Mouse (Mus musculus) cerebellum, adult 9-11 months (tissue): ENCODE results near the gene Dcp1a.
A peak's percentile ranks its signal among the peaks of the same experiment; 100 is the strongest.
"Not testable (repeated sequence)": the region's sequence is repeated elsewhere in the genome, so short reads cannot be mapped to it uniquely, and the experiment has no call there.

ENCODE experiments used
- DNase-seq: peaks from one replicate; pipeline ENCODE4 v3.0.0; 2022

The Dcp1a gene

DNA sequence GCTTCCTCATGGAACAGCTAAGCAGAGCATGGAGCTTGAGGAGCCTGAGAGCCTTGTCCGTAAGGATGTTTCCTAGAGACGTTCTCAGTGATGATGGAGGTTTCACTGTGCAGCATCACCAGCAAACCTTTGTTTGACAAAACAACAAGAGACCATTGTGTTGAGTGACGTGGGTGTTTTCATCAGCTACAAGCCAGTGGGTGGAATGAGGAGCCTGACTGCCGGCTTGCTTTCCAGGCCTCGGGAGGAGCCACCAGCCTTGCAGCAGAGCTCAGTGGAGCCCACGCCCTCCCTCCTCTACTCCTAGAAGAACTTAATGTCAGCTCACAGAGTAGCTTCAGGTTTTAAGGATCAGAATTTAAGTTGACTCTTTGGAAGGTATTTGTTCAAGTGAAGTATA lies 44.0 kb downstream of the Dcp1a start:
- DNase-seq, result no peak

DNA sequence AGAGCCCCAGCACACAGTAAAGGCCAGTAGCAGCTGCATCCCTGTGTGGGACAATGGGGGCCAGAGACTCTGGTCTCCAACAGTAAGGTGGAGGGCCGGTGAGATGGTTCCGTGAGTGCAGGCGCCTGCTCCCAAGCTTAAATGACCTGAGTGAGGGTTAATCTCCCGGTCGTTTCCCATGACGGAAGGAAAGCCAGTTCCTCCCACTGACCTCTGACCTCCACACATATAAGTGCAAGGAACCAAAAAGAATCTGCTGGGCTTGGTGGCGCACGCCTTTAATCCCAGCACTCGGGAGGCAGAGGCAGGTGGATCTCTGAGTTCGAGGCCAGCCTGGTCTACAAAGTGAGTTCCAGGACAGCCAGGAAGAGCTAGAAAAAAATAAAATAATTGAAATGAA lies 49.1 kb downstream of the Dcp1a start:
- no peak for DNase-seq

DNA sequence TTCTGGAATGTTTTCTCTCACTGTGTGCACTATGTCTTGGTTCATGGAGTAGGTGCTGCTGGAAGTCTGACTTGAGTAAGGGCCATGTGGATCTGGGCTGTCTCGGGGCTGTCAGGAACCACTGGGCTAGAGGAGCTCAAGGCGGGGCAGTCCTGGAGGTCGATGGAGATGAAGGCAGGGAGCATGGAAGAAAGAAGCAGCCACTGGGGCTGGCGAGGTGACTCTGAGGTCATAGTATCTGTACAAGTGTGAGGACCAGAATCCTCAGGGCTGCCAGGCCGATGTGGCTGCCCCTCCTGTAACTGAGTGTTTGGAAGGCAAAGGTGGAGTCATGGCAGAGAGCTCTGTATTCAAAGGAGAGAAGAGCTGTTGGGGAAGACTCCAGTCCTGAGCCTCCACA lies 49.6 kb downstream of the Dcp1a start:
- DNase-seq, result no peak

DNA sequence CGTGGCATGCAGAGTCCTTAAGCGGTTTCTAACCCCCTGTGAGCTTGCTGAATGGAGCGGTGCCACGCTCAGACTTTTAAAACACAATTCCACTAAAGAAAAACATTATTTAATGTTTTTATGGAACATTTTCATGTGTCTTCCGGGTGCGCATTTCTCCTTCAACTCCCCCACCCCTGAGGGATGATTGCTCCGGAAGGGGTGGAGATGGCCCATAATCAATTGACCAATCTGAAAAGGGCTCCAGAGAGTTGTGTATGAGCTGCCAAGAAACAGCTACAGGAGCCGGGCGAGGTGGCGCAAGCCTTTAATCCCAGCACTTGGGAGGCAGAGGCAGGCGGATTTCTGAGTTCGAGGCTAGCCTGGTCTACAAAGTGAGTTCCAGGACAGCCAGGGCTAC lies 50.1 kb downstream of the Dcp1a start:
- DNase-seq, result no peak

DNA sequence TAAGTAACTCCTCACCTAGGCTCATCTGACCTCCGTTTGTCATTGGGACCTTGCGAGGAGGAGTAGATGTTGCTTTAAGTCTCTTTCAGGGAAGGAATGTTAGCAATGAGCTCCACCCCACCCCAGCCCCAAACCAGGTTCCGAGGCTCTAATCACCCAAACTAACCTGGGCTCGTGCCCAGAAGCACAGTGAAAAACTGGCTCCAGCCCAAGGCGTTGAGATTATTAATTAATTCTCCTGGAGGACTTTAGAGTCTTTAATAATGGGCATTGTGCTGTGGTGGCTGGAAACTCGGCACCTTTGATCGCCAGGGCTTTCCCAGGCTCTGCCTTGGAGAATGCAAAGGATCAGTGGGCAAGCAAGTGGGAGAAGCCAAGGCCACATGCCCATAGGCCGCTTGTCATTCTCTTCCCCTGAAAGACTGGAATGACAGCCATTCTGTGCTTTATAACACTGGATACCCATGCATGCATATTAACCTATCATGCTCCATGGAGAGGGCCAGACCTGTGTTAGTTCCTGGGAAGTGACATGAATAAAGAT lies 51.5 kb downstream of the Dcp1a start:
- DNase-seq, result no peak

DNA sequence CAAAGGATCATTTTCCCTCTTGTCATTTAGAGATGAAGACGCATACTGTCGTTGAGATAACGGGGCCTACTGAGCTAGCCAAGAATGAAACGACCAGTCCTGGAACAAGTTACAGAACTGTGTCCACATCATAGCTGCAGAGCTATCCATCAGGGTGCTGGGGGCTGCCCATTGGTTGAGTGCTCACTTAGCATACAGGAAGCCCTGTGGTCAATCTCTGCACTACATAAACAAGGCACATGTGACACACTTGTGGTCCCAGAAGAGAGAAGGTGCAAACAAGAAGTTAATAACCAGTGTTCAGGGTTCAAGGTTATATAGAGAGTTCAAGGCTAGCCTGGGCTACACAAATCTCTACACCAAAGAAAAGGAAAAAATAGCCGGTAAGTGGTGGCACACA lies 52.1 kb downstream of the Dcp1a start:
- DNase-seq, result no peak

DNA sequence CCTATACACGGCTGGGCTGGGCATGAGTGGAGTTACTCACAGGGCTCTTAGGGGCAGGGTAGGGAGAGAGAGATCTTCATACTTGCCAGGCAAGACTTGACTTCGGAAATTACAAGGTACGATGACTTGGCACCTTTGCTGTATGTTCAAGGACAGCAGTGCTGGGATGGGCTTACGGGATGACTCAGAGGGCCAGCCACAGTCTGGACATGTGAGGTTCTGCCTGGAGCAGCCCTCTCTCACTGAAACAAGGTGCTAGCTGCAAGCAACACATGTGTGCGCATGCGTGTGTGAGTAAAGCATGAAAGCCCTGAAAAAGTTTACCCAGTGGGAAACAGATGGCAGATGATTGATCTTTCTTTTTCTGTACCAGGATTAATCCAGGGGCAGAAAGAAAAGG lies 52.6 kb downstream of the Dcp1a start:
- DNase-seq, result no peak

DNA sequence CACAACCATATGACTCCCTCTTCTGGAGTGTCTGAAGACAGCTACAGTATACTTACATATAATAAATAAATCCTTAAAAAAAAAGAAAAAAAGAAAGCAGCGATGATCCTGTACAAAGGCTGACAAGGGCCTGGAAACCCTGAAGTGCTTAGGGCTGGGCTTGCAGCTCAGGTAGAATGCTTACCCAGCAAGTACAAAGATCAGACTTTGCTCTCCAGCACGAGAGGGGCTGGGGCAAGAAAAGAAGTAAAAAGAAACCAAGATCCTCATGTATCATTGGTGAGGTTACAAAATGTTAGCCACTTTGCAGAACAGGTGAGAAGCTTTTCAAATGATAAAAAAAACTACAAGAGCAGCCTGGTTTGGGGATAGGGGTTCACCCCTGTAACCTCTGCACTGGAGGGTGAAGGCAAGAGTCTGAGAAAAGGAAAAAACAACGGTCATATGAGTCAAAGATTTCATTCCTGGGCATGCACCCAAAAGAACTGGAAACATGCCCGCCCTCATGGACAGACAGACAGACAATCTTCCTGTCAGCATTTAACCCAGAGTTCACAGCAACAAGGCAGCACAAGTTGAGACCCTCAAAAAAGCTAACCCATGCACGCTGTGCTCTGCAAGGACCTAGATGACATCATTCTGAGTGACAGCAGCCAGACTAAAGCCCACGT lies 54.6 kb downstream of the Dcp1a start:
- DNase-seq, result no peak

DNA sequence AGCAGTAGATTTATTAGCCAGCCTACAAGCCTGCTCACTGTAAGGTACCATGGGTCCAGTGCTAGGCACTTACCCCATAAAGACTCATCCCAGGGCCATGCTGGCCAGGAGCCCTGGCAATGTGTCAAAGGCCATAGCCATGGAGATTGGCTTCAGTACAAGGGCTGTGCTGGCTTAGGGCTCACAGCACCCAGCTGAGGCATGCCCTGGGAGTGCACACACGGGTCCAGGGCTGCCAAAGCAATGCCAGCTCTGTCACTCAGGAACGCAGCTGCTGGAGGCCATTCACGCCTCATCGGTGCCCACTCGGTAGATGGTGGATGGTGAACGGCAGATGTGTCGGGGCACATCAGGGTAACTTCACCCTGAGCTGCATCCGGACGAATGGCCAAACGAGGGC lies 62.2 kb downstream of the Dcp1a start:
- DNase-seq, result peak; percentile 56

DNA sequence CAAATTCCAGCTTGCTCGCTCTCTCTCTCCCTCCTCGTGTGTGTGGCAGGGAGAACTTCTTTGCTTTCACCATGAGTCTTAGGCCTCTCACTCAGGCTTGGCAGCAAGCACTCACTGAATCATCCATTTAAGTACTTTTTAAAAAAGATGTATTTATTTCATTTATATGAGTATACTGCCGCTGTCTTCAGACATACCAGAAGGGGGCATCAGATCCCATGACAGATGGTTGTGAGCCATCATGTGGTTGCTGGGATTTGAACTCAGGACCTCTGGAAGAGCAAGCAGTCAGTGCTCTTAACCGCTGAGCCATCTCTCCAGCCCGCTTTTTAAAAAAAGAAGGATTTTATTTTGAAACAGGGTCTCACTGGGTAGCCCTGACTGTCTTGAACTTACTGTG lies 64.0 kb downstream of the Dcp1a start:
- not testable (repeated sequence) for DNase-seq

DNA sequence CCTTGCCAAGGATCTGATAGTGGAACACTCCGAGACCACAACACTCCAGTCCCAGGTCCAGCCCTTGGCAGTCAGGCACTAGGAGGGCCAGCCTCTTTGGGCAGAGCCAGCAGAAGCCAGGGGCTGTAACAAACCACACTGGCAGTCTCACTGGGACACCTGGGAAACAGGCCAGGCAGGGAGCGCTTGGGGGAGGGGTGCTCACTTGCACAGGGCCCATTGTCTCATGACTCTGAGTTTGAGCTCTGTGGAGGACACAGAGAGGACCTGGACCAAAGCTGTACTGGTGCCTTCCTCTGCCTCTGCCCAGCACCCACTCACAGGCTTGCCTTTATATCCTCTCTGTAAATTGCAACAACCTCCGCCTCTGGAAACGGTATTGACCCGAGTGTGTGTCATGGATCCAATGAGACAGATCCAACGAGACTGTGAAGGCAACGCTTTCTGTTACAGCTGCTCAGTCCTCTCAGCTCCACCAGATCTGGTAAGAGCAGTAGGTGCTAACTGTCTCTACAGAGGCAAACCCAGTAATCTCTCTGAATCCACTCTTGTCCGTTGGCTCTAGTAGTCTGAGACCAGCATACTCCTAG lies 68.9 kb downstream of the Dcp1a start, which contains the start of gene Tkt:
TSS of gene Tkt (plus strand) at position 229 of the 590 bp plus-strand sequence.
- peak; percentile 74 for DNase-seq

DNA sequence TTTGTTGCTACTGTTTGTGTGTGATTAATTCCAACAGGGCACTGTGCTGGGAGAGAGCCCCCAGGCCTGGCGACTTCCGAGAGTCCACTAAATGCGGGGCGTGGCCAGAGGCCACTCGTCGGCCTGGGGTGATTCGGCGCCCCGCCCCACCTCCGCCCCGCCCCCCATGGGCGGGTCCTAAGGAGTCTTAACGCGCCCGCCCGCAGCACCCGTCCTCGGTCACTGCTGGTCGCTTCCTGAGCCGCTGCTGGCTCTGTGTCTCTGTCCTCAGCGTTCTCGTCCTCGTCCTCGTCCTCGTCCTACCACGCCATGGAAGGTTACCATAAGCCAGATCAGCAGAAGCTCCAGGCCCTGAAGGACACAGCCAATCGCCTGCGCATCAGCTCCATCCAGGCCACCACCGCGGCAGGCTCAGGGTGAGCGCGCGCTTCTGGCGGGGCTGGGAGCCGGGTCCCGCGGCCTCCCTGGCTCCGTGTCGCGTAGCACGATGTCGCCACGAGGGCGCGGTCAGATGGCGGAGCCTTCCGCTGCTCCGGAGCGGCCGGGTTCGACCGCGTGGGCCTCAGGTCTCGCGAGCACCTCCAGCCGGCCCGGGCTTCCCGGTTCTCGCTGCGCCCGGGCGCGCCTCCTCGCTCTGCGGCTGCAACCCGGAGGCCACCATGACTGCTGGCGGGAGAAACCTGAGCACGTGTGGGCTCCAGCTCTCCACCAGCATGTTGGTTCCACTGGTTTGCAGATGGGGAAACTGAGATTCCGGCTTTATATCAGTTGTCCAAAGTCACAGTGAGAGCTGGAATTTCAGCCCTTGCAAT lies 69.8 kb downstream of the Dcp1a start:
- DNase-seq, result peak; percentile 94

DNA sequence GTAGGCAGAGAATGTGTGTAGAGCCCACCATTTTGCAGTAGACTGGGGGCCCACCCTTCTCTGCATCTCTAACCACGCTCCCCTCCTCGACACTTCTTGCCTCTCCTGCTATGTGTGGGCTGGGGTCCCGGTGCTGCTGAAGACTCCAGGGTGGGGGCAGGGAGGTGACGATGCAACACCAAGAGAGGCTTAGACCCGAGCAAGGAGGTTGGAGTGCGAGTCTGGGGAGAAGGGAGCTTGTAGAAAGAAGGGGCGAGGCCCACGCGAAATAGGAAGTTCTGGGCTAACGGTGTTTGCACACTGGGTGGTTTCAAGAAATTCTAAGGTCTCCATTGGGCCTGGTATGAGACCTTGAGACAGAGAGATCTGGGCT lies 70.4 kb downstream of the Dcp1a start:
- DNase-seq, result peak; percentile 58

DNA sequence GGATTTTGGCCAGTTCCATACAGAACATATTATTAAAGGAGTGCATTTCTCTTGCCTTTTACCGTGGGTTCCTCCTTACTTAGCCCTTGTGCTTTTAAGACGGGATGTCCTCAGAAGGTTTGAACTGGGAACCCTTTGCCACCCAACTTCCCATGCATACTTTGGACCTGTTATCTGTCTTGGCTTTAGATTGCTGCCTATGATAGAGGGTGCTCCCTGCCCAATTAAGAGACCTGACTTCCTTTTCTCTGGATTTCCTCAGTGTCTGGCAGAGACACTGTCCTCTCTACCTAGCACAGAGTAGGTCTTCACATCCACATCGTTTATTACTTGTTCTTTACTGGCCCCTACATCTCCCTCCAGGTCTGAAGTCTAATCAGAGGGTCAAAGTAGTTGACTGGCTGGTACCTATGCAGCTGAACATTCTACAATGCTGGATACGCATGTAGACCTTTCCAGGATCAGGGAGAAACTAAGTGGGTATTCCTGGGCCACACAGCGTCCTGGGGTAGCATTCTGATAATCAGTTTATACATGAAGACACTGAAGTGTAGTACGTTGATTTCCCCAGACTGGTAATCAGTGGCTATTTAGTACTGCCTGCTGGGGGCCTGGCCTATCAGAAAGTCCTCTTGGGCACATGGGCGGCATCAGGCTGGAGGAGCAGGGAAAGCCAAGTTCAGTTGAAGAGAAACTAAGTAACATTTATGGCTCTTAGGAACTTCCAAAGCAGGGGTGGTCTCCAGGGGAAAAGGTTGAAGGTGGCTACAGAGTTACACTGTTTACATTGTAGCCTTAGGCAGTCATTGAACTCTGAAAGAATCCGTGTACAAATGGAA lies 71.1 kb downstream of the Dcp1a start:
- no peak for DNase-seq

DNA sequence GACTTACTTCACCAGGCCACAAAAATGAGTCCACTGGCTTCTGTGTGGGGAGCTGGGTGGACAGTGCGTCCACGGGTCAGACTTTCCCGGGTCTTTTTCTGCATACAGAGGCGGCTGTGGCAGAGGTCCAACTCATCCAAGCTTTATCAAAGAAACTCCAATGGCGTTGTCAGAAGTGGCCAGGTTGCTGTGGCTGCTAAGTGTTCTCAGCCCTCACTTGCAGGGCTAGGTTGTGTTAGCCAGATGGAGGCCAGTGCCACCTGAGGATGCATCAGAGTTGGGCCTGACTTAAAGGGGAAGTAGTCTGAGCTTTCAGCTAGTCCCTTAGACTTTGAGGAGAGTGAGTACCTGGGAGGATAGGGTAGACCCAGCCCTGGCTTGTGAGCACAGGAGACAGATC lies 72.2 kb downstream of the Dcp1a start:
- no peak for DNase-seq

DNA sequence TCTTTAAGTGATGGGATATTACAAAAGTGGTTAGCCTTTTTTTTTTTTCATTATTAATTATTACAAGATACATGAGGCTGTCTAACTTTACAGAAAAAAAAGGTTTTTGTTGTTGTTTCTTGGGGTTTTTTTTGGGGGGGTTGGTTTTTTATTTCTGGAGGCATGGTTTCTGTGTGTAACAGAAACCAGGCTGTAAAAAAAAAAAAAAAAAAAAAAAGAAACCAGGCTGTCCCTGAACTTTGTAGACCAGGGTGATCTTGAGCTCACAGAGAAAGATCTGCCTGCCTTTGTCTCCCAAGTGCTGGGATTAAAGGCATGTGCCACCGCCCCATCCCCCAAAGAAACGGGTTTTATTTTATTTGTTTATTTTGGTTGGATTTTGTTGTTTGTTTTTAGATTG lies 72.6 kb downstream of the Dcp1a start:
- no peak for DNase-seq

DNA sequence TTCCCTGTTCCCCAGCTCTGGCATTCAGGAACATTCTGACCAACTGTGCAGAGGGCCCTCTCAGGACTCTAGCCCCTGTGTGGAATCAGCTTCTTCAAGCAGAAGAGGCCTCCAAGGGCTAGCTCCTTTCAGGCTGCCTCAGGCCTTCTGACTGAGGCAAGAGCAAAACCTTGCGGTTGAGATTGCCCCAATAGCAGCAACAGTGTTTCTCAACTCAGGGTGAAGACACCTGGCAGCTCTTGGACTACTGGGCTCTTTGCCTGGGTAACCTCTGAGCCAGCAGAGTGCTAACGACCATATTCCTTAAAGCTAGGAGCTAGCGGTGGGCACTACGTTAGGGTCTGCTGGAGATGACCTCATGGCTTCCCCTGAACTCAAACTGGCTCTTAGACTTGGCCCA lies 73.8 kb downstream of the Dcp1a start:
- DNase-seq, result no peak

DNA sequence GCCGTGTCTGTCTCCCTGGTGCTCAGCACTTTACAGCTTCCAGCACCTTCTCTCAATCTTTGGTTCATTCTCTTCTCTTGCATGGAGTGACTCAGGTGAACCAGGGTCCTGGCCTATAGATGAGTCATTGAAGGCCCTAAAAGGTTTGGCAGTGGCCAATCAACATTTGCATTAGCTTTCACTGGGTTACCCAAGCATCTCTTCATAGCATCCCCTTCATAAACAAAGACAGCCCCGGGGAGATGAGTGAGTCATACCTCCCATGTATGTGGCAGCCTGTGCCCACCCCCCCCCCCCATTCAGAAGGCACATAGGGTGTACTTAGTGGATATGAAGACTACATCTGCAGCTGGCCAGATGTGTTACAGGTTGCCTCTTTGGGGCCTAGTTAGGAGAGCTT lies 77.3 kb downstream of the Dcp1a start:
- no peak for DNase-seq

DNA sequence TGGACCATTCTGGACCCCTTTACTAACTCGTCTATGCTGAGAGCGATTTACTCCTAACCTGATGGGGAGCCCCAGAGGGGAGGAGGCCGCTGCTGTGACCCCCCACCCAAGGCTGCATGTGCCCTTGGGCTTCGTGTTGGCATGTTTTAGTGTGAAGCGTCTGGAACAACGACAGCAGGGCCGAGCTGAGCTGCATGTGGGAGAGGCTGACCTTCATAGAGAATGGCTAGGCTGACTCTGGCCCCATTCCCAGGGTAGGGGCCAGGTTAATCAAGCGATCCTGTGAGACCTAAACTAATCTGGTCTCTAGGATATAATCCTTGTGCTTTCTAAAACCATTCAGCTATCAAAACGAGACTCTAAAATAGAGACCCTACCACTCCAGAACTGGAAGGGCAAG lies 78.4 kb downstream of the Dcp1a start:
- DNase-seq, result no peak

DNA sequence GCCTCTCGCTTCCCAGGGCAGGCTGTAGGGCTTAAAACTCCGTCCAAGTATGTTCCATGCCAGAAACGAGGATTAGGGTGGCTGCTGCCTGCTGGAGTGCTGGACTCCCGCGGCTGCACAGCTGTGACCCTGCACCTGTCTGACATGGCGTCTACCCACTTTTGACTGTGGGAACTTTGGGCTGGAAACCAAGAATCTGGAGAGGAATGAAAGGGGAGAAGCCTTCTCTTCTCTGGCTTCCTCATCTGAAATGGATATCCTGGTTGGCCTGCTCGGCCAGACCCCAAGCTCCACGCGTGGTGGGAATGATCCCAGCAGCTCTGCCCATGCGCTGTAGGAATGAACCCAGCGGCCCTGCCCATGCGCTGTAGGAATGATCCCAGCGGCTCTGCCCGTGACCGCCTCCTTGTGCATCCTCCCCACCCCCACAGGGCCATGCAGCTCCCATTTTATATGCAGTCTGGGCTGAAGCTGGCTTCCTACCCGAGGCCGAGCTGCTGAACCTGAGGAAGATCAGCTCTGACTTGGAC lies 80.1 kb downstream of the Dcp1a start:
- peak; percentile 74 for DNase-seq

DNA sequence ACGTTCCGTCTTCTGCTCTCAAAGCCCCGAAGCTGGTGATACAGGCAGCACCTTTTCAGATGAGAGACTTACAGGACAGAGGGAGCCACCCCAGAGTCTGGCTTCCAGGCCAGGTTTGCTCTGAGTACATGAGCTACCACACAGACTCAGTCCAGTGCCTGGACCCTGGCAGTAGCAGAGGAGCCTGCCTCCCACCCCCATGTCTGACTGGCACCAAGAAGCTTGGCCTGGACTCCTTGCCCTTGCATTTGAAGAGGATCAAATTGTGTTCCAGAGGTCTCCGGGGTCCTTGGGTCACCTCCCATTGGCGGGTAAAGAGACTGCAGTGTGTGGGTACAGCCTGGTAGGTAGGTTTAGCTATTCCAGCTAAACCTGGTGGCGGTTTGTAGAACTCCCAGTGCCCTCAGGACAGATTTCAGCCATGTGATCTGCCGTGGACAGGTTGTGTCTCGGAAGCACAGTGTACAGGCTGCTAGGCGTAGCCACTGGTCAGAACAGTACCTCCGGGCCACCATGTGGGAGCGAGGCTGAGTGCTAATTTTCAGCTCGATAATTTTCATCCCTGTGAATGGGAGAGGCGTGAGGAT lies 81.6 kb downstream of the Dcp1a start:
- no peak for DNase-seq

DNA sequence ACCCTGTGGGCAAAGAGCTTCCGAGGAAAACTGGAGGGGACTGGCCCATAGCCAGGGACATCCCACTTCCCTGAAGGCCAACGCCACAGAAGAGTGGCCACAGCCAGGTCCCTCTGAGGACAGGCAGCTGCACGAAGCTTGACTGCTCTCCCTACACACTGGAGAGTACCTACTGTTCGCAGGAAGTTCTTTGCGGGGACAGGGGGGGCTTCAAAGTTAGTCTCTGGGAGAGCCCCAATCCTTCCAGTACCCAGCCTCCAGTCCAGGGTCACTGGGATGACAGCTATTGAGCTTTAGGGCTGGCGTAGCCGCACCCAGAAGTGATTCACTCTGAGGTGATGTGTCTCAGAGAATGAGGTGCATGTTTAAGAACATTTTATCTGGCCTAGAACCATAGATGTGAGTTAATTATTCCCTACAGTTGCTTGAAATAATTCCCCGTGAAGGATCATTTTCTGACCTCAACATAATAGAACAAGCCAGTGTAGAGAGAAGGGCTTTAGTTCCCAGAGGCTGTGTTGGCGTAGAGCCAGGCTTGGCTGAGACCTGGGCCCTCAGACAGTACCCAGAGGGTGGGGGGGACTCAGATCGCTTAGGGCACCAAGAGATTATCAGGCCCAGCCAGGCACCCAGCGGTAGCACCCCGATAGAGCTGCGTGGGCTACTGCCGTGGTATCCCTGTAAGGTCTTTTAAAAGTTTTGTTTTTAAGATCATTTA lies 82.3 kb downstream of the Dcp1a start:
- DNase-seq, result peak; percentile 40
